Mouse (Mus musculus) myocyte (in vitro differentiated cells): Measurements from ENCODE around the gene Ckap2l. TPM values are rescaled to one million over a fixed set of nuclear protein-coding genes. Genes with fewer than 3 reads are reported as not detected.

ENCODE experiments used
- H3K27me3 ChIP-seq: one replicate; pipeline ENCODE4 v1.6.1; 2011; ENCODE audit not compliant: control insufficient read depth, insufficient read depth, insufficient read length
- H3K36me3 ChIP-seq: one replicate; pipeline ENCODE4 v1.6.1; 2011; ENCODE audit not compliant: control insufficient read depth, insufficient read depth
- H3K4me2 ChIP-seq: one replicate; pipeline ENCODE4 v1.6.1; 2011; ENCODE audit warnings: low read depth, control low read depth
- H3K4me3 ChIP-seq: one replicate; pipeline ENCODE4 v1.5.1; 2011; ENCODE audit warnings: mild to moderate bottlenecking, control low read depth, moderate library complexity
- H3K79me2 ChIP-seq: one replicate; pipeline ENCODE4 v1.6.1; 2011; ENCODE audit not compliant: control insufficient read depth, insufficient read depth
- H3ac ChIP-seq: one replicate; pipeline ENCODE4 v1.6.1; 2011; ENCODE audit not compliant: control insufficient read depth, insufficient read length
- CEBPB ChIP-seq: IDR thresholded peaks from 2 replicates; pipeline ENCODE4 v1.6.1; 2011; ENCODE audit warnings: mild to moderate bottlenecking, moderate library complexity; ENCODE audit not compliant: poor library complexity, insufficient read depth, severe bottlenecking
- E2F4 ChIP-seq: IDR thresholded peaks from one replicate; pipeline ENCODE4 v1.6.1; 2011; ENCODE audit warnings: mild to moderate bottlenecking, control low read depth, moderate library complexity; ENCODE audit not compliant: insufficient read depth
- MAX ChIP-seq: IDR thresholded peaks from one replicate; pipeline ENCODE4 v1.6.1; 2011; ENCODE audit warnings: low read depth, mild to moderate bottlenecking, control low read depth
- MYOD1 ChIP-seq, 3 experiments: IDR thresholded peaks; one replicate each; pipeline ENCODE4 v1.6.1; 2011; ENCODE audit warnings: control low read depth in 2 of 3, low read depth in 2 of 3, mild to moderate bottlenecking in 2 of 3, moderate library complexity in 1 of 3; ENCODE audit not compliant: insufficient read length in 2 of 3, control insufficient read depth in 1 of 3
- MYOG ChIP-seq, 3 experiments: IDR thresholded peaks; one replicate each; pipeline ENCODE4 v1.6.1; 2011; ENCODE audit warnings: control low read depth in 2 of 3, low read depth in 2 of 3, mild to moderate bottlenecking in 2 of 3; ENCODE audit not compliant: insufficient read length in 2 of 3, control insufficient read depth in 1 of 3, insufficient read depth in 1 of 3
- POLR2A ChIP-seq: IDR thresholded peaks from one replicate; pipeline ENCODE4 v1.6.1; 2011; ENCODE audit warnings: low read depth, mild to moderate bottlenecking, control low read depth, moderate library complexity; ENCODE audit not compliant: insufficient read length
- POLR2AphosphoS2 ChIP-seq: IDR thresholded peaks from one replicate; pipeline ENCODE4 v1.6.1; 2011; ENCODE audit warnings: low read depth, control low read depth; ENCODE audit not compliant: insufficient read length
- REST ChIP-seq: IDR thresholded peaks from one replicate; pipeline ENCODE4 v1.6.1; 2011; ENCODE audit warnings: mild to moderate bottlenecking, control low read depth, moderate library complexity; ENCODE audit not compliant: insufficient read depth, insufficient read length
- SRF ChIP-seq: IDR thresholded peaks from one replicate; pipeline ENCODE4 v1.6.1; 2011; ENCODE audit warnings: low read depth; ENCODE audit not compliant: control insufficient read depth, insufficient read length
- TCF12 ChIP-seq: IDR thresholded peaks from one replicate; pipeline ENCODE4 v1.6.1; 2011; ENCODE audit warnings: mild to moderate bottlenecking, control low read depth; ENCODE audit not compliant: poor library complexity, insufficient read depth, severe bottlenecking
- TCF3 ChIP-seq: IDR thresholded peaks from one replicate; pipeline ENCODE4 v1.6.1; 2011; ENCODE audit warnings: low read depth, control low read depth; ENCODE audit not compliant: insufficient read length
- USF1 ChIP-seq: IDR thresholded peaks from one replicate; pipeline ENCODE4 v1.6.1; 2011; ENCODE audit warnings: low read depth, mild to moderate bottlenecking, control low read depth, moderate library complexity
- polyA plus RNA-seq: library from polyadenylated mRNA; unstranded; fragments of >200 nt; fragmentation: generic; extraction: Trizol; gene quantifications from one replicate; pipeline ENCODE4 v1.2.1, GENCODE M21; 2012; ENCODE audit warnings: missing spikeins

Gene Ckap2l
- polyA plus RNA-seq, 1 experiment = 9.9 TPM

GRCm38 (mm10) chr2:129232023-129232422 lies 65.0 kb downstream of the Ckap2l start:
- Histone ChIP-seq H3ac (no peak overlapping the region), H3K36me3 (no peaks in the 10 kb centered on the region), H3K4me2 (no peak overlapping the region), H3K27me3 (no peaks in the 10 kb centered on the region), H3K79me2 (no peaks in the 10 kb centered on the region), H3K4me3 (no peak overlapping the region)
- TF ChIP-seq TCF12 (no peak), REST (no peak), TCF3 (no peak), USF1 (no peak), MAX (no peak), POLR2A (no peak), E2F4 (no peak), POLR2AphosphoS2 (no peak), CEBPB (no peak), MYOG (IDR thresholded peaks at IDR 0.05; ENCODE audit: control insufficient read depth in 1 of 3, insufficient read depth in 1 of 3, insufficient read length in 2 of 3, low read depth in 2 of 3) (no peak), SRF (no peak), MYOD1 (IDR thresholded peaks at IDR 0.05; ENCODE audit: control insufficient read depth in 1 of 3, insufficient read length in 2 of 3, low read depth in 2 of 3) (no peak)

- H3K4me3 ChIP-seq = no peak overlapping the region
- H3K36me3 ChIP-seq = no peaks in the 10 kb centered on the region
- H3K27me3 ChIP-seq = no peaks in the 10 kb centered on the region
- H3ac ChIP-seq = no peak overlapping the region
- H3K4me2 ChIP-seq = no peak overlapping the region
- no peaks in the 10 kb centered on the region for H3K79me2 ChIP-seq
- TF ChIP-seq TCF12 (no peak), TCF3 (no peak), MAX (no peak), SRF (no peak), REST (no peak), MYOD1 (IDR thresholded peaks at IDR 0.05; ENCODE audit: control insufficient read depth in 1 of 3, insufficient read length in 2 of 3, low read depth in 2 of 3) (no peak), USF1 (no peak), CEBPB (no peak), POLR2AphosphoS2 (no peak), POLR2A (no peak), E2F4 (no peak), MYOG (IDR thresholded peaks at IDR 0.05; ENCODE audit: control insufficient read depth in 1 of 3, insufficient read depth in 1 of 3, insufficient read length in 2 of 3, low read depth in 2 of 3) (no peak)
Measured at GRCm38 (mm10) chr2:129229316-129229715, 67.7 kb downstream of the Ckap2l start.

- no peak for TF ChIP-seq POLR2A
- TF ChIP-seq E2F4 = no peak
- TF ChIP-seq TCF3 = no peak
- TF ChIP-seq MYOD1 (IDR thresholded peaks at IDR 0.05; ENCODE audit: control insufficient read depth in 1 of 3, insufficient read length in 2 of 3, low read depth in 2 of 3) = no peak
- no peak for TF ChIP-seq SRF
- no peak for TF ChIP-seq MYOG (IDR thresholded peaks at IDR 0.05; ENCODE audit: control insufficient read depth in 1 of 3, insufficient read depth in 1 of 3, insufficient read length in 2 of 3, low read depth in 2 of 3)
- Histone ChIP-seq H3K27me3 (no peaks in the 10 kb centered on the region), H3K4me3 (no peak overlapping the region), H3K36me3 (no peaks in the 10 kb centered on the region), H3ac (no peak overlapping the region), H3K4me2 (no peak overlapping the region), H3K79me2 (no peaks in the 10 kb centered on the region)
Measured at GRCm38 (mm10) chr2:129228571-129228970, 68.4 kb downstream of the Ckap2l start.

- Histone ChIP-seq H3K4me3 (no peak overlapping the region), H3K4me2 (no peak overlapping the region), H3K27me3 (no peaks in the 10 kb centered on the region), H3ac (no peak overlapping the region), H3K36me3 (no peaks in the 10 kb centered on the region), H3K79me2 (no peaks in the 10 kb centered on the region)
- TF ChIP-seq TCF3 (no peak), CEBPB (no peak), SRF (no peak), REST (no peak), MAX (no peak), POLR2A (no peak), E2F4 (no peak)
Measured at GRCm38 (mm10) chr2:129227709-129228108, 69.3 kb downstream of the Ckap2l start.

- no peak for TF ChIP-seq E2F4
- Histone ChIP-seq H3K4me3 (no peak overlapping the region), H3K4me2 (no peak overlapping the region), H3K79me2 (no peaks in the 10 kb centered on the region), H3K27me3 (no peaks in the 10 kb centered on the region), H3ac (no peak overlapping the region), H3K36me3 (no peaks in the 10 kb centered on the region)
Measured at GRCm38 (mm10) chr2:129227011-129227529, 69.9 kb downstream of the Ckap2l start.
